Mouse (Mus musculus) brain, embryonic 14.5 days (tissue): ENCODE results near the gene Evi2a. TPM values are rescaled to one million over a fixed set of nuclear protein-coding genes. Genes with fewer than 3 reads are reported as not detected.

Source experiments
- DNase-seq: peaks from one replicate; pipeline ENCODE4 v3.0.0-alpha.2; 2011; ENCODE audit warnings: low read depth
- CTCF ChIP-seq: fragments of 200-500 bp; IDR thresholded peaks from 2 replicates; pipeline ENCODE4 v1.5.1; 2012; ENCODE audit warnings: inconsistent platforms, mild to moderate bottlenecking, moderate library complexity, borderline replicate concordance; ENCODE audit not compliant: insufficient read depth, insufficient read length; ENCODE audit errors: extremely low read depth
- POLR2A ChIP-seq: fragments of 200-500 bp; IDR thresholded peaks from 2 replicates; pipeline ENCODE4 v1.6.1; 2012; ENCODE audit warnings: mild to moderate bottlenecking, inconsistent platforms, borderline replicate concordance; ENCODE audit not compliant: poor library complexity, insufficient read depth, insufficient read length, severe bottlenecking; ENCODE audit errors: extremely low read depth
- polyA plus RNA-seq: library from polyadenylated mRNA; depleted of rRNA; stranded (reverse); fragments of >200 nt; gene quantifications from 2 replicates; pipeline ENCODE4 v1.2.3, GENCODE M21; 2012

The Evi2a gene
- polyA plus RNA-seq, 1 experiment, result 2.4 TPM

DNA sequence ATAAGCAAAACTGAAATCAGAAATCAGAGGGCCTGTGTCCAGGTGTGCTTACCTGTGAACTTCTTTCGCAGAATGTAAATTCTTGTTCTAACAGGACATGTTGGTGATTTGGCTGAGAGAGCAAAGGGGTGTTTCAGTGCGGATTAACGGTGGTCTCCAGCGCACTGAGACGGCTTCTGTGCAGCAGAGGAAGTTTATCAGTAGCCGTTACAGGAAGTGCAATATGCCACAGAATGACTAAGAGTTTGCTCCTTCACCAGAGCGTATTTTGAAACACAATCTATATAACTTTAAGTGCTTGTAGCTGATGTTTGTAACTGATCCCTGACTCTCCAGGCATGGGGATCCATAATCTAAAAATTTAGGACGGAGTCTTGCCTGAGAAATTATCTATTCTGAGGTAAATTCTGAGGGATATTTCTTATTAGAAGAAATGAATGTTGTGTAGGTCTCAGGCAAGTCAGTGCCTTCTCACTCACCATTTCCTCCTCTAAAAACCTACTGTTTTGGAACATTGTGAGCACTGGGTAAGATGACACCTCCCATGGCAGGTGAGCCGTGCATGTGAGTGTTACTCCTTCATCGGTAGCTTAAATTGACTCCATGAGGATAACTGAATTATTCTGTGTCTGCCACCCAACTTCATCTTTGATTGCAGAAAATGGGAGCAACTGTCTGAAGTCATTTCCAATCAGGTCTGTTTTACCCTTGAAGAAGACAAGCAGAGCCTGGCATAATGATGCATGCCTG is 6.7 kb downstream of the Evi2a start, which contains the start of gene Evi2b:
Gene Evi2b (minus strand): TSS at position 203 of the 750 bp plus-strand sequence.
- TF ChIP-seq CTCF (no peak), POLR2A (no peak)
- DNase-seq, result no peak

DNA sequence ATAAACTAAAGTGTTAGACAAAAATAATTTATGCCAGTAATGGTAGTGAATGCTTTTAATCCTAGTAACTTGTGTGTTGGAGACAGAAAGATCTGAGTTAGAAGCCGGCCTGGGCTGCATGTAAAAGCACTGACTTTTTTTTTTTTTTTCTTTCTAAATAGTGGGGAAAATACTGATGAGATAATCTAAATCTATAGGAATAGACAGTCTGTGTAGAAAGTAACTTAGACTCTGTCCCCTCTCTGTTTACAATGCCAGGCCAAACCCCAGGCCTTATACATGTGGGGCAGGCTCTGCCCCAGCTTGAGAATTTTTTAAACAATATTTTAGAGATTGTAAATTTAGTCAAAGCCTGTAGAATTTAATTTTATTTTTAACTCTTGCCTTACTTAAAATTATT is 7.5 kb downstream of the Evi2a start:
- DNase-seq, result no peak

DNA sequence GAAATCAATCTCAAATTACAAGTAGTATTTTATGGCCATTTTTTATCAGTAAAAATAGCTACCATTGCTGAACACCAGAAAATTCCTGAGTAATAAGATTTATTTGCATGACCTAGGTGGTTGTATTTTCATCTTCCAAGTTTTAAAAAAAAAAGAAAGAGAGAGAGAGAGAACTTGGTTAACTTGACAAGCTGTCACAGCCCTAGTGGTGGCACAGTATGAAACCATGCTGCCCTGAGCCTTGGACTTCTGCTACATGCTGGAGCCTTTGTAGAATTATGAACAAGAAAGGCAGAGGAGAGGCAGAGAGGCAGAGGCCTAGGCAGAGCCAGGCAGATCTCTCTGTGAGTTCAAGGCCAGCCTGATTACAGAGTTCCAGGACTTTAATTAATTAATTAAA is 8.5 kb downstream of the Evi2a start:
- TF ChIP-seq CTCF, result no peak
- no peak for TF ChIP-seq POLR2A
- DNase-seq, result no peak

More for the DNA sequence above, 7.5 kb downstream of the Evi2a start:
- no peak for TF ChIP-seq CTCF
- TF ChIP-seq POLR2A, result no peak

DNA sequence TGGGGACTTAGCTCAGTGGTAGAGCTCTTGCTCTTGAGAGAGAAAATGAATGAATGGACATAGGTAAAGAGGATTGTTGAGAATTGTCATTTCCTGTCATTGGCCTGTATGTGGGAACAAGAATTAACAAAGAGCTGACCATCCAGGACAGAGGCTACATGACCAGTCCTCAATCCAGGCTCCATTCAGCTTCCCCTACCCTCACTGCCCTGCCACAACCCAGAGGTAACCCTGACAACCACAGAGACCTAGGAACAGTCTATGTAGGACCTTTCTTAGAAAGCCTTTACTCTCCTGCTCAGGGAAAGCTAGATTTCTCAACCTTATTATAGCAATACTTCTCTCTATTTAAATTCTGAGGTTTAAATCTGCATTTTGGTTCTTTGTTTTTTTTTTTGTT is 9.6 kb downstream of the Evi2a start:
- DNase-seq, result no peak
- TF ChIP-seq POLR2A (no peak), CTCF (no peak)

GRCm38 (mm10) chr11:79519878-79520291 is 10.5 kb downstream of the Evi2a start:
- DNase-seq, result no peak
- TF ChIP-seq POLR2A (no peak), CTCF (no peak)

GRCm38 (mm10) chr11:79519299-79519698 is 11.1 kb downstream of the Evi2a start:
- TF ChIP-seq POLR2A, result no peak
- no peak for TF ChIP-seq CTCF
- DNase-seq, result no peak

DNA sequence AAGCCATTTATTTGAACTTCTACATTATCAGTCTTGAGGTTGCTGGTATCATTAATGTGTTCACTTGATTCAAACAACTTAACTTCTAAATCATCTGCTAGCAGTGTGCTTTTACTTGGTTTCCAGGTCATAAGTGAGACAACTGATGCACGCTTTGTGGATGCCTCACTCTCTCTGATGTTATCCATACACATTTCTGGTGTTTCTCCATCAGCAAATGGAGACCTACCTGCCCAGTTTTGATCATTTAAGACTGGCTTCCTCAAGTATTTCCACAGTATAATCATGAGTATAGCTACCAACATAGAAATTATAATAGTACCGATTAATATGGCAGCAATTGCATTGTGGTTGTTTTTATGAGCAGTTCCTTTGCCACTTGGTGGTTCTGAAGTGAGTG is 14.6 kb downstream of the Evi2a start:
- no peak for DNase-seq
- TF ChIP-seq POLR2A (no peak), CTCF (no peak)

DNA sequence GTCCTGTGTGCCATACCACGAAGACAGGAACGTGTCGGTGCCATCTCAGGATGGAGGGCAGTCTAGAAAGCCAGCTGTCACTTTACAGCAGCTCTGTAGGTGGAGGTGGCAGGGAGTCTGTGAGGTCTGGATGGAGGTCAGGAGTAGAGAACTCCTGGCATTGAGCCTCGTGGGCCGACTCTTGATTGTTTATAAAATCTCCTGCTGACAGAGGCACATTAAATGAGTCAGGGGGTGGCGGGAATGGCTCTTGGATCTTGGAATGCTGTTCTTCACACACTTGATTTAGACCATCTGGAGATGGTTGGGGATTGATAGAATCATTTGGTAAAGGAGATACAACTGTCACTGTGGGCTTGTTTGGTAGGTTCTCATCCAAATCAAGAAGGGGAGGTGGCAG is 15.1 kb downstream of the Evi2a start:
- no peak for TF ChIP-seq POLR2A
- no peak for TF ChIP-seq CTCF
- DNase-seq, result no peak

DNA sequence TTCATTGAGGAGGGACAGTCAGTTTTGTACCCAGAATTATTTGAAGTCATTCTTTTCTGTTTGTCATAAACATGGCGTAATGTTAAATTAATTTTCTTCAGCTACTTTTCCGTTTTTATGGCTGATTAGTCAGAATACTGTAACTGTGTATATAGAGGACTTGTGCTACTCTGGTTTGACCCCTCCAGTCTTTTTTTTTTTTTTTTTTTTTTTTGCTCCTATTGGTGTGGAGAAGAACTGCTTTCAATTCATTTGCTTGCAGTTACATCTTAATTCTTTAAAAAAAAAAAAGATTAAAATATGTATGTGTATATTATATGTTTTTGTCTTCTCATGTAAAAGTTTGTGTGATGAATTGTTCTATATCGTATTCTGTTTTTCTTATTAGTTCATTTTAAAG is 18.4 kb downstream of the Evi2a start:
- no peak for DNase-seq
- TF ChIP-seq CTCF (no peak), POLR2A (no peak)

DNA sequence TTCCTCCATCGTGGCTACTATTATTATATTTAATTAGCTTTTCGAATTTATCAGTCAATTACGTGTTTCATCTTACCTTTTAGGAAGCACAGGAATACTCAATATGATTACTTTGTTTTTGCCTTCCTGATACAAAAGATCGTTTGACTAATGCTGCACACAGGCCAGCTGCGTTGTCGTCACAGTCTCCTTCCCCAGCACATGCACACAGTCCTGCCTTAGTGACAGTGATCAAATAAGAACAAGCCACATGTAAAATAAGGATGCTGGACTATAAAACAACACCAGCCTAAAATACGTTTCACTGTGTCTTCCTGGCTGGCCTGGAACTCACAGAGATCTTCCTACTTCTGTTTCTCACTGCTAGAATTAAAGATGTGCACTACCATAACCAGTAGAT is 25.9 kb downstream of the Evi2a start:
- peak; percentile 24 for DNase-seq
- no peak for TF ChIP-seq CTCF

DNA sequence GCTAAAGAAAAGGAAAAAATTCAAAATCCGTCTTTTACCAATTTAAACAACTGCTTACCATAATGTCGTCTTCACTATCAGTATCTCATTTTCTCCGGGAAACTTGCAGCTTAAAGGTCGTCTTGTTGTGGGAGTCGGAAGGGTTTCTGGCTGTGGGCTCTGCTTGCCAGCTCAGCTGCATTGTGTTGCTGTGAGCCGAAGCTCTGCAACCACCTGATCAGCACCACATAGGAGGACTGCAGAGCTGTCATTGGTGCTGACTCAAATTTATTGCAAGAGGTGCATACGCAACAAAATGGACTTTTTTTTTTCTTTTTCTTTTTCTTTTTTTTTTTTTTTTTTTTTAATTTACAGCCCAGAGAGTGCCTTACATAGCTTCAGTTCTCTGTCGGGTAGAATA is 26.6 kb downstream of the Evi2a start, which contains the start of gene Omg:
Gene Omg (minus strand): TSS at position 240 of the 400 bp plus-strand sequence.
- no peak for TF ChIP-seq POLR2A
- no peak for TF ChIP-seq CTCF
- peak; percentile 88 for DNase-seq

GRCm38 (mm10) chr11:79502917-79503316 is 27.5 kb downstream of the Evi2a start:
- no peak for TF ChIP-seq CTCF
- no peak for TF ChIP-seq POLR2A
- peak; percentile 56 for DNase-seq
